Mouse (Mus musculus) embryonic facial prominence, embryonic 13.5 days (tissue): ENCODE results near the gene Akr1b10. TPM values are rescaled to one million over a fixed set of nuclear protein-coding genes. Genes with fewer than 3 reads are reported as not detected.
A peak's percentile ranks its signal among the peaks of the same experiment; 100 is the strongest.

ENCODE experiments used
- ATAC-seq: fragments of 200-750 bp; cut with Nextera tagmentation; 2 replicates; pipeline ENCODE4 v1.8.0; 2017; ENCODE audit warnings: low read depth; ENCODE audit not compliant: insufficient number of reproducible peaks, insufficient read depth, low FRiP score, low TSS enrichment
- H3K27ac ChIP-seq: fragments of 300-500 bp; sonication (generic); 2 replicates; pipeline ENCODE4 v1.5.1; 2015; ENCODE audit warnings: moderate library complexity, mild to moderate bottlenecking, inconsistent platforms
- H3K27me3 ChIP-seq: fragments of 300-500 bp; sonication (generic); 2 replicates; pipeline ENCODE4 v1.6.1; 2015; ENCODE audit warnings: mild to moderate bottlenecking, inconsistent platforms
- H3K36me3 ChIP-seq: fragments of 300-500 bp; sonication (generic); 2 replicates; pipeline ENCODE4 v1.6.1; 2015; ENCODE audit warnings: mild to moderate bottlenecking, inconsistent platforms
- H3K4me1 ChIP-seq: fragments of 300-500 bp; sonication (generic); 2 replicates; pipeline ENCODE4 v1.6.1; 2015; ENCODE audit warnings: inconsistent platforms
- H3K4me2 ChIP-seq: fragments of 300-500 bp; sonication (generic); 2 replicates; pipeline ENCODE4 v1.6.1; 2015; ENCODE audit warnings: moderate library complexity, mild to moderate bottlenecking, inconsistent platforms
- H3K4me3 ChIP-seq: fragments of 300-500 bp; sonication (generic); 2 replicates; pipeline ENCODE4 v1.5.1; 2015; ENCODE audit warnings: mild to moderate bottlenecking, inconsistent platforms
- H3K9ac ChIP-seq: fragments of 300-500 bp; sonication (generic); 2 replicates; pipeline ENCODE4 v1.6.1; 2015; ENCODE audit warnings: mild to moderate bottlenecking, inconsistent platforms
- H3K9me3 ChIP-seq: fragments of 300-500 bp; sonication (generic); 2 replicates; pipeline ENCODE4 v1.6.1; 2016; ENCODE audit warnings: inconsistent platforms
- WGBS: fragments of 180-500 bp; shearing (Covaris S2); methylation state at CpG from one replicate; pipeline ENCODE4 v1.1.7; 2015; ENCODE audit warnings: mixed read lengths; 5-methylcytosine and 5-hydroxymethylcytosine counted together
- polyA plus RNA-seq: library from polyadenylated mRNA; unstranded; fragments of >200 nt; fragmentation: Nextera tagmentation; extraction: Ambion mirVana; gene quantifications from 2 replicates; pipeline ENCODE4 v1.2.1, GENCODE M21; 2015

Gene Akr1b10
- polyA plus RNA-seq, 1 experiment from 2014 or later: 13.5 TPM

GRCm38 (mm10) chr6:34352401-34352800 lies 31.6 kb upstream of the Akr1b10 start:
- H3K4me3 ChIP-seq: no peak overlapping the region
- H3K36me3 ChIP-seq: no peaks in the 10 kb centered on the region
- no peaks in the 10 kb centered on the region for H3K27me3 ChIP-seq
- no peak overlapping the region for H3K27ac ChIP-seq
- no peak overlapping the region for H3K9ac ChIP-seq
- H3K4me1 ChIP-seq: peaks cover 13% of the 10 kb centered on the region
- 90% methylated on average over 3 of the region's 3 CpGs for WGBS
- no peaks in the 10 kb centered on the region for H3K9me3 ChIP-seq
- no peak overlapping the region for H3K4me2 ChIP-seq
- no peak for ATAC-seq

- Histone ChIP-seq H3K36me3 (no peaks in the 10 kb centered on the region), H3K9me3 (no peaks in the 10 kb centered on the region), H3K4me1 (peaks cover 13% of the 10 kb centered on the region), H3K4me3 (peak within 1 kb of the TSS; percentile 34), H3K9ac (peak within 1 kb of the TSS; percentile 55), H3K27ac (peak within 1 kb of the TSS; percentile 44), H3K27me3 (no peaks in the 10 kb centered on the region), H3K4me2 (peak within 1 kb of the TSS; percentile 59)
- WGBS: 9% methylated on average over 16 of the region's 16 CpGs
- no peak; the same call in 1 of the 2 replicates for ATAC-seq
Measured at GRCm38 (mm10) chr6:34353658-34354353, 30.2 kb upstream of the Akr1b10 start, which contains the start of gene Akr1b8. Akr1b8 (plus strand) TSS chr6:34354119.

GRCm38 (mm10) chr6:34354354-34355348 lies 29.4 kb upstream of the Akr1b10 start:
- Histone ChIP-seq H3K4me2 (peak overlapping the region; percentile 59), H3K4me1 (peaks cover 13% of the 10 kb centered on the region), H3K4me3 (peak overlapping the region; percentile 34), H3K9ac (peak overlapping the region; percentile 55; the same call in 1 of the 2 replicates), H3K27me3 (no peaks in the 10 kb centered on the region), H3K36me3 (no peaks in the 10 kb centered on the region), H3K9me3 (no peaks in the 10 kb centered on the region), H3K27ac (peak overlapping the region; percentile 44)
- WGBS: 69% methylated on average over 8 of the region's 8 CpGs
- ATAC-seq: no peak

GRCm38 (mm10) chr6:34355349-34355747 lies 28.7 kb upstream of the Akr1b10 start:
- 76% methylated on average over 6 of the region's 6 CpGs for WGBS
- no peak overlapping the region for H3K27ac ChIP-seq
- H3K27me3 ChIP-seq: no peaks in the 10 kb centered on the region
- no peak overlapping the region for H3K4me2 ChIP-seq
- no peak overlapping the region for H3K9ac ChIP-seq
- no peaks in the 10 kb centered on the region for H3K36me3 ChIP-seq
- H3K4me1 ChIP-seq: peaks cover 13% of the 10 kb centered on the region
- no peak overlapping the region for H3K4me3 ChIP-seq
- no peaks in the 10 kb centered on the region for H3K9me3 ChIP-seq
- no peak for ATAC-seq

- Histone ChIP-seq H3K27ac (no peak overlapping the region), H3K4me3 (no peak overlapping the region), H3K9me3 (no peaks in the 10 kb centered on the region), H3K36me3 (no peaks in the 10 kb centered on the region), H3K4me2 (no peak overlapping the region), H3K27me3 (no peaks in the 10 kb centered on the region), H3K9ac (no peak overlapping the region), H3K4me1 (peaks cover 13% of the 10 kb centered on the region)
- ATAC-seq: no peak
- 87% methylated on average over 9 of the region's 9 CpGs for WGBS
Measured at GRCm38 (mm10) chr6:34355841-34356240, 28.2 kb upstream of the Akr1b10 start.

DNA sequence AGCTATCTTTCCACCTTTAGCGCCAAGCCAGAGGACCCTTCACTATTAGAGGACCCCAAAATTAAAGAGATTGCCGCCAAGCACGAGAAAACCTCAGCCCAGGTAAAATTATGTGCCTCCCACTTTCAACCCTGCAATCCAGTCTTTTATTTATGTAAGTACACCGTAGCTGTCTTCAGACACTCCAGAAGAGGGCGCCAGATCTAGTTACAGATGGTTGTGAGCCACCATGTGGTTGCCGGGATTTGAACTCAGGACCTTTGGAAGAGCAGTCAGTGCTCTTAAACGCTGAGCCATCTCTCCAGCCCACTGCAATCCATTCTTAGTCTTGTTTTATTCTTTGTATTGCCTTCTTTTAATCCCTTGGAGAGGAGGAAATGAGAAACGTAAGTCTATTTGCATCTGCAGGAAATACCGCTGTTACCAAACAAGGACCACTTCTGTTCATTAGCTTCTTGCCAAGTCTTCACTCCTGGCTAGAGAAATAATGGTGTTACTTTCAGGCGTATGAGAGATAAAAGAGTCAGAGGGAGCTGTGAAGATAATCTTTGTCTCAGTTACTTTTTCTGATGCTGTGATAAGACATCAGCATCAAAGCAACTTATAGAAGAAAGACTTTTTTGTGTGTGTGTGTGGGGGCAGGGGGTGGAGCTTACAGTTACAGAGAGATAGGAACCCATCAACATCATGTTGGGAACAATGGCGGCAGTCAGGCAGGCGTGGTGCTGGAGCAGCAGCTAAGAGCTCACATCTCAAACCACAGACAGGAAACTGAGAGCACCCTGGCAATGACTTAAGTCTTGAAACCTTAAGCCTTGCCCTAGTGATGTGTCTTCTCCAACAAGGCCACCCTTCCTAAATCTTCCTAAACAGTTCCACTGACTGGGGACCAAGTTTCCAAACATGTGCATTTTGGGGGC lies 19.5 kb upstream of the Akr1b10 start:
- Histone ChIP-seq H3K9me3 (no peaks in the 10 kb centered on the region), H3K4me3 (no peak overlapping the region), H3K9ac (no peak overlapping the region), H3K4me2 (no peak overlapping the region), H3K27me3 (no peaks in the 10 kb centered on the region), H3K4me1 (0 out of 2 replicates have a peak, but pooled peaks cover 3% of the 10 kb centered on the region), H3K36me3 (0 out of 2 replicates have a peak, but pooled peaks cover 2% of the 10 kb centered on the region), H3K27ac (no peak overlapping the region)
- 74% methylated on average over 12 of the region's 12 CpGs for WGBS
- no peak for ATAC-seq

DNA sequence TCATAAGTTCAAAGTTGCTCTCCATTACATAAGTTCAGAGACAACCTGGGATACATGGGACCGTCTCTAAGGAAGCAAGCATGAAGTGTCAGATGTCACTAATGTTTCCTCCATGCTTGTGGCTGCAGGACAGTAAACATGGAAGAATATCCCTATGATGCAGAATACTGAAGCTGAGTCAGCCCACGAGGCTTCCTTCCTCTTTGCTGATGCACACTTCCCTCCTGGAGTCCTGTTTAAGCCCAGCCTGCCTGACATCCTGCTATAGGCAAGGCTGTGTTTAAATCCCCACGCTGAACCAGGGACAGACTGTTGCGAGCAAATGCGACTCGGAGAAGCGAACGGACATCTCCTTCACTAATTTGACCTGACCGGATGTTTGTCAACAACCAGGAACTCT lies 16.0 kb upstream of the Akr1b10 start:
- Histone ChIP-seq H3K36me3 (0 out of 2 replicates have a peak, but pooled peaks cover 2% of the 10 kb centered on the region), H3K9ac (no peak overlapping the region)

GRCm38 (mm10) chr6:34370081-34370480 lies 13.9 kb upstream of the Akr1b10 start:
- no peak overlapping the region for H3K27ac ChIP-seq
- no peaks in the 10 kb centered on the region for H3K27me3 ChIP-seq
- ATAC-seq: no peak
- 0 out of 2 replicates have a peak, but pooled peaks cover 3% of the 10 kb centered on the region for H3K4me1 ChIP-seq
- H3K9ac ChIP-seq: no peak overlapping the region
- H3K4me3 ChIP-seq: no peak overlapping the region
- H3K9me3 ChIP-seq: no peaks in the 10 kb centered on the region
- no peak overlapping the region for H3K4me2 ChIP-seq
- WGBS: 84% methylated on average over 8 of the region's 8 CpGs
- no peaks in the 10 kb centered on the region for H3K36me3 ChIP-seq

More for the DNA sequence above, 16.0 kb upstream of the Akr1b10 start:
- H3K9me3 ChIP-seq: no peaks in the 10 kb centered on the region
- H3K4me1 ChIP-seq: 0 out of 2 replicates have a peak, but pooled peaks cover 3% of the 10 kb centered on the region
- no peak overlapping the region for H3K4me2 ChIP-seq
- ATAC-seq: no peak
- H3K4me3 ChIP-seq: no peak overlapping the region
- no peaks in the 10 kb centered on the region for H3K27me3 ChIP-seq
- 71% methylated on average over 9 of the region's 9 CpGs for WGBS
- no peak overlapping the region for H3K27ac ChIP-seq

DNA sequence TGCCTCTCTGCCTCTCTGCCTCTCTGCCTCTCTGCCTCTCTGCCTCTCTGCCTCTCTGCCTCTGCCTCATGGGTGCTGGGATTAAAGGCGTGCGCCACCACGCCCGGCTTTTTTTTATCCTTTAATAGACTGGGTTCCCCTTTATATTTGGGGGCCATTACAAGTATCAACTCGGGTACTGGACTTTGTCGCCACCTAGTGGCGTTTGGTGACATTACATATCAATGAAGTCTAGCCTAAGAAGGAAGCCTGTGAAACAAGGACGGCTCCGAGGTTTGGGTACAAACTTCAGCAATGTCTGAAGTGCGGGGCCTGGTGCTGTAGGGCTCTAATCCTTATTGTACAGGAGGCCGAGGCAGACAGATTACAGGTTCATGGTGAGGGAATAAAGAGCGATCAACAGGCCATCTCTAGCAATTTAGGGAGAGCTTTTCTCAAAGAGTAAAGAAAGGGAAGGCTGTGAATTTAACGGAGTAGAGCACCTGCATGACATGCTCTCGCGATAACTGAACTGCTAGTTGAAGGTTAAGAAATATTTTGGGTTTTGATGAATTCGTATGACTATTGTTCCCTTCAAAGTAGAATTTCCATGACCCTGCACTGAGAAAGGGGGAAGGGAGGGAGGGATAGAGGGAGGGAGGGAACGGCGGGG lies 12.2 kb upstream of the Akr1b10 start:
- Histone ChIP-seq H3K27ac (no peak overlapping the region), H3K4me1 (0 out of 2 replicates have a peak, but pooled peaks cover 3% of the 10 kb centered on the region), H3K4me2 (peak overlapping the region; percentile 47), H3K9me3 (no peaks in the 10 kb centered on the region), H3K27me3 (no peaks in the 10 kb centered on the region), H3K4me3 (0 out of 2 replicates have a peak overlapping the region, but pooled peaks have one; percentile 13), H3K36me3 (no peaks in the 10 kb centered on the region), H3K9ac (peak overlapping the region; percentile 36; the same call in 1 of the 2 replicates)
- ATAC-seq: no peak; the same call in 1 of the 2 replicates
- 23% methylated on average over 18 of the region's 18 CpGs for WGBS

- H3K4me1 ChIP-seq: no peaks in the 10 kb centered on the region
- no peak overlapping the region for H3K4me2 ChIP-seq
- no peak for ATAC-seq
- H3K4me3 ChIP-seq: no peak overlapping the region
- WGBS: 83% methylated on average over 7 of the region's 7 CpGs
- H3K36me3 ChIP-seq: no peaks in the 10 kb centered on the region
- no peak overlapping the region for H3K9ac ChIP-seq
- no peaks in the 10 kb centered on the region for H3K27me3 ChIP-seq
- no peak overlapping the region for H3K27ac ChIP-seq
- no peaks in the 10 kb centered on the region for H3K9me3 ChIP-seq
Measured at GRCm38 (mm10) chr6:34373841-34374240, 10.2 kb upstream of the Akr1b10 start.
